Mouse (Mus musculus): ENCODE results near the gene Pde3a.

Gene Pde3a

DNA sequence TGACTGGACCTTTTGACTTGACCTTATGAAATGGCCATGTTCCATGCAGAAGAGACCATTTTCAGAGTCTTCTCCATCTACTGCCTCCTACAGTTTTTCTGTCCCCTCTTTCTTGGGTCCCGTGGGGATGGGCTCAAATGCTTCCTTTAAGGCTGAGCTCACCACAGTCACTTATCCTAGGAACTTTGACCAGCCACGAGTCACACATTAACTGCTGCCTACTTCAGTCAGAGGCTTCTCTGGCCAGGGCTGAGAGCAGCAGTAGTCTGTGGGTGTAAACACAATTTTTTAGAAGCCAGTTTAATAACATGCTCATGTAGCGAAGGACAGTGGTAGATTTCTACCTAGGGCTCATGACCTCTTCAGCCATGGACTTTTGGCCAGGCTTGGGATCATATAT, 79.0 kb downstream of the Pde3a start:
- DNase-seq (ENCODE audit: low spot score), result no peak

DNA sequence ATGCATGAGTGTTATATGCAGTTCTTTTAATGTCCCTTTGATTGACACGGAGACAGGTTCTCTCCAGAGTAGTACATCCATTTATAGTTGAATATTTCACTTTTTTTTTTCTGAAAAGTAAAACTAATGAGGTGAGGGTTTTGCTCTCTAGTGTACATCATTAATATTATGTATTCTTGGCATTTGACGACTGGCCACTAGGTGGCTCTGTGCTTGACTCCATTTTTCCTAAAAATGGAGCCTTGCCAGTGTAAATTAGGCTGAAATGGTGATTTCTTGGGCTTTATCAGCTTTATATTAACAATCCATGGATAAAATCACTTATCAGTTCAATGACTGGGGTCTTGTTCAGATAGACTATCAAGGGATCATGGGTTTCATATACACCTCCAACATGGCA, 82.4 kb downstream of the Pde3a start:
- no peak for DNase-seq (ENCODE audit: low spot score)

DNA sequence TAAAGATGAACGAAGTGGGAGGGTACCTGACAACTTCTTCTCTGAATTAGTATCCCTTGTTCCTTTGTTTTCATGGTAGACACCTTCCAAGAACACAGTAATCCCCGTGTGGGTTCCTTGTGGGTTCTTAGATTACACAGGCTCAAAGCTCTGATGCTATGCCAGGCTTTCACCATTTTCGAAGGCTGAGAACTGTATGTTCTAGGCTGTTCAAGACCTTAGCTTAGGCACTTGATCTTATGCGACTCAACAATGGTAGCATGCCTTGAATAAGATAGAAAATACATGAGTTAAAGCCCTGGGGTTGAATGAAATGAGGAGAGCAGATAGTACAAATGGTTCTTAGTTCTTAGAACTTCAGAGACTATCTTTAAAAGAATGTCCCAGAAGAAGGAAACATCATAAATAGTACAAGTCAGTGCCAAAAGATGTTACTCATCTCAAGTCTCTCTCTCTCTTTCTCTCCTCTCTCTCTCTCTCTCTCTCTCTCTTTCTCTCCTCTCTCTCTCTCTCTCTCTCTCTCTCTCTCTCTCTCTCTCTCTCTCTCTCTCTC, 83.6 kb downstream of the Pde3a start:
- no peak for DNase-seq (ENCODE audit: low spot score)

DNA sequence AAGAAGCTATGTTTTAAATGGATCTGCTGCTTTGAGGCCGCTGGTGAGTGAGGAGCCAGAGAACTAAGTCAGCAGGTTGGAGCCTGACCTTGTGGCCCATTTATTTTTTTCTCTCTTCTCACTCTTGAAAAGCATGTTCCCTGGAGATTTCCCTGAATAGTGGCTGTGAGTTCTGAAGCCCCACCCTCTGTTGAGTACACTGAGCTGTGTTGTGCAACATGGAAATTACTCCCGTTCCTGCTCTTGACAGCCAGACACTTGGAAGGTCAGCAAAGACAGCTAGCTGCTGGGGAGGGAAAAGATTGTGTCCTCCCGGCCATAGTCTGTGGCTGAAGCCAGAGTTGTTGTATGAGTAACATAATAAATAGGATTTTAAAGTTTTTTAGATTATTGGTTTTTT, 84.2 kb downstream of the Pde3a start:
- DNase-seq (ENCODE audit: low spot score), result peak; percentile 53

DNA sequence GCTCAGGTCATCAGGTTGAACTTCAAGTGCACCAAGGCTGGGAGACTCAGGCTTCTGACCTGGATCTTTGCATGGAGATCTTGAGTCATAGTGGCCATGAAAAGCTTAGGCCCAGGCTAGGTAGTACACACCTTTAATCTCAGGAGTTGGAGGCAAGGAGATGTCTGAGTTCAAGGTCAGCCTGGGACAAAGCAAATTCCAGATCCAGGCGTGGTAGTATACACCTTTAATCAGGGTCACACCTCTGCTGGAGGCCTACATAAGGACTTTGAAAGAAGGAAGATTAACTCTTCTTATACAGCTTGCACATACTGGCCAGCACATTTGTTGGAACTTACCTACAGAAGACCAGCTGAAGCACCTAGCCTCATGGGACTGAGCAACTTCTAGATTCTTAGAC, 86.8 kb downstream of the Pde3a start:
- DNase-seq (ENCODE audit: low spot score), result no peak

DNA sequence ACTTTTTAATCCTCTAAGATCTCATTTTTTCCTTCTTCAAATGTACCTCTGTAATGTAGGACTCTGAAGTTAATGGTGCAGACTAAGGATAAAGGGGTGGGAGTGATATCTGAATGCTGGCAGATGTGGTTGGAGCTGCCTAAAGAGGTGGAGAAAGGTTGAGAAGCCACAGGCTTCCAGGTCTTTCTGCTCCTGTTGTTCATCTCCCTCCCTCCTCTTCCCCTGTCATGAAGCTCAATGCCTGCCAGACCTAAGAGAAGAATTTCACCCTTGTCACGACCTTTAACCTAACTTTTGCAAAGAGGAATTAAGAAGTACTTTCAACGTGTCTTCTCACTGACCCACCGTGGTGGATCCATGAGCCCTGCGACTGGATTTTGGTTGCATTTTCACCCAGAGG, 87.4 kb downstream of the Pde3a start:
- no peak for DNase-seq (ENCODE audit: low spot score)

DNA sequence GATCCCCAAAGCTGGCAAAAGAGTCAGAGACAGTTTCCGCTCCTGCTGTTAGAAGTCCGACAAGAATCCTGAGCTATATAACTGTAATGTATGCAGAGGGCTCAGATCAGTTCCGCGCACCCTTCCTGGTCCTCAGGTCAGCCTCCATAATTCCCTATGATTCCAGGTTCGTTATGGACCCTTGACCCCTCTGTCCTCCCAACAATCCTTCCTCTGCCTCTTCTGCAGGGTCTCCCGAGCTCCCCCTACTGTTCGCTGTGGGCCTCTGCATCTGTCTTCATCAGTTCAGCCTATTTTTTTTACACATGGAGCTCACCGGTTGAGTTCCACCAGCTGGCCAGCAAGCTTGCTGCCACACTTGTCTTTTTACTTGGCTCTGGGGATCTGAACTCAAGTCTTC, 88.6 kb downstream of the Pde3a start:
- no peak for DNase-seq (ENCODE audit: low spot score)

DNA sequence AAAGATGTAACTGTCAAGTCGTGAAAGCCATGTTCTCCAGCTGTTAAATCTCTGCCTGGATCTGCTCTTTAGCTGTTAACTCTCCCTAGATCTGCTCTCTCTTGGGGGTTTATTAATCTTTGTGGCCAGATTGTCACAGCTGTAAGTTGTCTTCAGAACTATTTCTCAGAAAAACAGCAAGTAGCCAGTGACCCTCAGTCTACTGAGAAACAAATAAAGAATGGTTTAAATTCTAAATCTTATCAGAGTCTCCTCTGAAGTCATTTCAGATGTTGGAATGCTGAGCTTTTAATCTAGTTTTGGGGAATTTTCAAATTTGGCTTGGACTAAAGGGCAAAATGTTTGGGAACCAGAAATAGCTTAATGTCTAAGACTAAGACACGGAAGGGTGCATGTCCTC, 92.3 kb downstream of the Pde3a start:
- no peak for DNase-seq (ENCODE audit: low spot score)

DNA sequence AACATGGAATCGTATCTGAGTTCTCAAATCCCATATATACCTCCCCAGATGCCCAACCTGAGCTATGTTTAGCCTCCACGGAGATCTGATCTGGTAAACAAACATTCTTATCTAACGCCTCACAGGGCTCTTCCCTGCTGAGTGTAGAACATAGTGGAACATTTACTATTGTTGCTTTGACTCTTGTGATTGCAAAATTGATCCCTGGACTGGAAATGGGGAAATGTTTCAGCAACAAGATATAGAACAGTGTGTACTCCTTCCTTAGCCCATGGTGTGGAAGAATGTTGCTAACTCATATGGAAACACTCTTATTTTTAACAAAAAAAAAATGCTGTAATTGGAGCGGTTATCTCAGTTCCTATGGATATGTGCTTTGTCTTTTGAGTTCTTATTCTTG, 98.8 kb downstream of the Pde3a start:
- no peak for DNase-seq (ENCODE audit: low spot score)

DNA sequence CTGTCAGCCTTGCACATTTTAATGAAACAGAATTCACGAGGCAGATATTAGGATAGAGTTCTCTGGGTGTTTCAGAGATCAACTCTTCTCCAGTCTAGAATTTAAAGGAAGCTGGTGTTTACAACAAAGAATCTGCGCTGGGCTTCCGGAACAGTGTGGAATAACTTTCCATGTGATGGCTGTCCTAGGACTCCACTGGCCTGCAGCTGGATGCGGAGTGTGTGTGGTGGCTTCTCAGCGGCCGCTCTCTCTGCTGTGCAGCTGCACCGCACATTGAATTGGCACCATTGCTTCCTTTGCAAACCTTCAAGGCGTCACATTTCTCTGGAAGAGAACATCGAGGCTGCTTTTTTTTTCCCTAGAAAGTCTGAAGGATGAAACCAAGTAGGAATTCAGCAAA, 99.5 kb downstream of the Pde3a start:
- DNase-seq (ENCODE audit: low spot score), result no peak

DNA sequence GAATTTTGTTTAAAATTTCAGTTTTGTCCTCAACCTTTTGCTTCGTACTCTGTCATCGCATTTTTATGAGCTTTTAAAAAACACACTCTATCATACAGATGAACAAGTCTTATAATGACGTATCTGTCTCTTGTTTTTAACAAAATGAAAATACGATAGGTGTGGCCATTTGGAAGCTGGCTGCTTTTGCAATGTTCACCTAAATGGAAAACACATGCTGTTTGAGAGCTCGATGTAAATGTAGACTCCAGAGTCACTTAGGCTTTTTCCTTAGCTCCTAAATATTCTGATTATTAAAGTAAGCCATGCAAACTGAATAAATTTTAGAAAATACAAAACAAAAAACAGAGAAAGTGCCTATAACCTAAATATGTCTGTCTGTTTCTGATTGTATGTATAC, 101.2 kb downstream of the Pde3a start:
- DNase-seq (ENCODE audit: low spot score), result no peak

DNA sequence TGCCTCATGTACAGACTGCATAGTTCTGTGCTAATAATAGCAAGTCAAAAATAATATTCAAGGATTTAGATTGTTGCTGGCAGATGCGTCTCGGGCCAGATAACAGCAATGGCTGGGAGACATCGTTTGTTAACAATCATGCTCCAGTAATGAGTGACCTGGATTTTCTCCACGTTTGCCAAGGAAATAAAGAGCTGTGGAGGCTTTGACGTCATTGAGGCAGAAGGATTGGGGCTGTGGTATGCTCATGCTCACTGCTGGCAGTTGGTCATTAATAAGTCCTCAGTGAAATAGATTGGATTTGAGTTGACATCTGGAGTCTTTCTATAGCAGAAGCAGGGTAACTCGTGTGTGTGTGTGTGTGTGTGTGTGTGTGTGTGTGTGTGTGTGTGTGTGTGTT, 103.2 kb downstream of the Pde3a start:
- no peak for DNase-seq (ENCODE audit: low spot score)

DNA sequence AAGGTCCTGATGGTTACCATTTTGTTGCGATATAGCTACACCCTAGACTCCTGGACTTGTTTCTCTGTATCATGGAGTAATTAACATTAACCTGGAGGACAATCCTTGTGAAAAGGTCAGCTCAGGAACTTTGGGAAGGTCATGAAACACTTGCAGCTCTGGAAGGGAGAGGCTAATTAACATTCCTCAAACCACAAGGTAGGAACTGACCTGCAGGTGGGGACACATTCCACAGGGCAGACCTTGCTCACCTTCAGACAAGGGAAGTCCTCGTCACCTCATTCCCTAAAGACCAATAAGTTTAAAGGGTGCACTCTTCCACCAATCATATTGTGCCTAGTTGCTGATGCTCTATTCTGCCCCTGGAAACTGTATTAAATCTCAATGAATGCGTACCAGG, 114.6 kb downstream of the Pde3a start:
- DNase-seq (ENCODE audit: low spot score), result no peak

DNA sequence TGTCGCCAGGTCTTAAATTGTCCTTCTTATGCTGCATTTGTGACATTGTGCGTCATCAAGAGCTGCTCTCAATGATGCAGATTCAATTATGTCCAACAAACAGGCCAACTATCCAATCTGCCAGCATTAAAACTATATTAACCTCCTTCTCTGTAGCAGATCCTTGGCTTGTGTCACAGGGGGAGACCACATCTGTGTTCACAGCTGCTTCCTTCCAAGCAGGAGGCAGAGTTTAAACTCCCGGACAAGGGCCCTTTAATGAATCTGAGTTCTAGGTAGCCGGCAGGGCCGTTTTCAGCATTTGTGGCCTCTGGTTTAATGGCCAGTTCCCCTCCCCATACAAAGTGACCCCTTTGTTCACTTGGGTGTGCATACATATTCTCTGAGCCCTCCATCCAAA, 118.0 kb downstream of the Pde3a start:
- no peak for DNase-seq (ENCODE audit: low spot score)

DNA sequence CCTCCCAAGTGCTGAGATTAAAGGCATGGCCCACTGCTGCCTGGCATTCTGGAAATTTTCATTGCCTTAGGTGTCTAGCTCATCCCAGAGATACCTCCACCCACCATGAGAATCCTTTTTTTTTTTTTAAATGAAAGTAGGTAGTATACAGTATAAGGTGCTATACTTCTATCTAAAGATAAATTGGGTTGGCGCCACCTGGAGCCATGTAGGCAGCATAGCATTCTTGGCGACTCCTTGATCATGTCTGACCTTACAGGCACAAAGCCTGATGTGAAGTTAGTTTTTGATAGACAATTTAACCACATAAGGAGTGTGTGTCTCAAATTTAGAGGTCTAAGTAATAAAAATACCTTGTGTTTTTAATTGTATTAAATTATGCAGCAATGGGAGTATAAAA, 123.6 kb downstream of the Pde3a start:
- DNase-seq (ENCODE audit: low spot score), result no peak

DNA sequence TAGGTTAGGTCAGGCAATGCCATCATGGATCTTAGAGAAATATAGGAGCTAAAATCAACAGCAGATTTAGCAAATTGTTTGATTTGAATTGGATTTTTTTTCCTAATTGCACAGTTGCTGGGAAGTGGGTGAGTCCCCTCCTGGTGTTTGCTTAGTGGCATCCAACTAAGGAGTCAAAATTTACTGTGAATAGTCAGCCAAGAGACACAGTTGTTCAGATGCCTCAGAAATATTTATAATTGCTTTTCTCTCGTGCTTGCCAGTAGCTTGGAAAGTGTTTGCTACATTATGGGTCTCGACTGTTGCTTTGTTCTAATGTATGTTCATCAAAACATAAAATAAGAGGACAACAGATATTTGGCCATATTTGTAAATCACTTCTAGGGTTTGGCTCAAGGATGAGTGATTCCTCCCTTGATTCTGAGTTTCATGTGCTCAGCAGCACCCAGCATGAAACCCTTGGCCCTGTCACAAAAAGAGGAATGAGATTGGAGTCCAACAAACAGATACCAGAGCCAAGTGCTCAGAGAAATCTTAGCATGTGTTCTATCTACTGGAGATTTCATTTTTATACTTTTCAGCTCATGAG, 125.5 kb downstream of the Pde3a start:
- DNase-seq (ENCODE audit: low spot score), result no peak

DNA sequence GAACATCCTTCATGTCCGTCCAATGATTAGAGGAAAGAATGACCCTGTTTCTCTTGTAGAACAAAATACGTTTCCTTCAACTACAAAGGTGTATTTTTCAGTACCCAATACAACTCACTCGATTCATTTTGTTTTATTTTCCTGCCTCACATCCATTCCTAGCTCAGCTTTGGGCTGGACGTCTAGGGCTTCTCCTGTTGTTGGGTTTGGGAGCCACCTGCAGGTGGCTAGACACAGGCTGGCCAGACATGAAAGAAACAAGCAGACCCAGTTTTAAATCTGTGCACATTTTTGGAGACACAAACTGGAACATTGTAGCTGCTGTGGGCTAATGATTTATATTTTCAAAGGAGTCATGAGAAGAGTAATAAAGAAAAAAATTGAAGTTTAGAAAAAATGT, 126.1 kb downstream of the Pde3a start:
- no peak for DNase-seq (ENCODE audit: low spot score)

DNA sequence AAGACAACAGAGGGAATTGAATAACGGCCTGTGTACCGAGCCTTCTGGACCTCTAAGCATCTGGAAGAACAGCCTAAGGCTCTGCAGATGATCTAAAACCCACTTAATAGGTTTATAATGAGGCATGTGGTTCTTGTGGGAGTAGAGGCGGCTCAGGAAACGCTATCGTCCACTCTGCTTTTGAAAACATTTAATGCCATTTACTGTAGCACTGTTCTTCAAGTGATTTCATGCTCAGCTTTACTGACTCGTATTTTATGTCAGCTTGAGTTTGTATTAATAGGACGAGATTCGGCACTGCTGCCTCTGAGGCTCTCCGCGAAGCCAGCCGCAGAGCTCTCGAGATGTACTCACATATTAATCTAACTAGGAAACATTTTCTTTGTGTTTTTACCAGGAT, 131.9 kb downstream of the Pde3a start:
- DNase-seq (ENCODE audit: low spot score), result no peak

DNA sequence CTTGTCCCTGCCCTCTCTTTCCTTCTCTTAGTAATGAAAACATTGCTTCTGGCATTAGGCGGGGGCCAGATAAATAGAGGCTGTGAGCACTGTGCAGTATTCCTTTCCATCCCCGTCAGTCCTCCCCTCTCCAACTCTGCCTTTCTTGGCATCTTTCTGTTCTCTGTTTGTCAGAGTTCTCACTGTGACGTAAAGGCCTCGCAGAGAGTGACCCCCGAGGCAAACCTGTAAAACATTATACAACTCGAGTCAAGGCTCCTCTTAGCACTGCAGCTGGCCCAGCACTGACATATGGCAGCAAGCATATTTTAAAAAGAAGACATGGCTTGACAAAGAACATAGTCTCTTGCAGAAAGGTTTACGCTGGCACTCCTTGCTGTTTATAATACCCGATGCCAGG, 132.4 kb downstream of the Pde3a start:
- DNase-seq (ENCODE audit: low spot score), result no peak

DNA sequence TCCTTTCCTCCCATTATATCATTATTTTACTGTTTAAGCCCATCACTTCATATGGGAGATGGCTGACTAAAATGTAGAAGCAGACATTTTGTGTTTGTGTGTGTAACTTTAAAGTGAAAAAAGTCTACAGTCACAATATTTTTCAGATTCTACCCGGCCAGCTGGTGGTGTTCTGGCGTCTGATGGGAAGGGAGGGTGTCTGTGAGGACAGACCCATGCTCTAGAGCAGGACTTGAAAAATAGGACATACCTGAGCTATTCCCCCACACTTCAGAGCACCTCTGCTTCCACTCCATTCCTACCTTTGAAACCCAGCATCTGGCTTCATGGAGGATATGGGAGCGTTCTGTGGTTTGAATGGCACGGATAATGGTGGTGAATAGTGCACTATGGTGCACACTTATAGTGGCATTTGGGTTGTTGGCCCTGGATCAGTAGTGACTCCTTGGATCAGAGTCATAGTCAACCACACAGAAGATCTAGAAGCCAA, 132.9 kb downstream of the Pde3a start:
- no peak for DNase-seq (ENCODE audit: low spot score)

DNA sequence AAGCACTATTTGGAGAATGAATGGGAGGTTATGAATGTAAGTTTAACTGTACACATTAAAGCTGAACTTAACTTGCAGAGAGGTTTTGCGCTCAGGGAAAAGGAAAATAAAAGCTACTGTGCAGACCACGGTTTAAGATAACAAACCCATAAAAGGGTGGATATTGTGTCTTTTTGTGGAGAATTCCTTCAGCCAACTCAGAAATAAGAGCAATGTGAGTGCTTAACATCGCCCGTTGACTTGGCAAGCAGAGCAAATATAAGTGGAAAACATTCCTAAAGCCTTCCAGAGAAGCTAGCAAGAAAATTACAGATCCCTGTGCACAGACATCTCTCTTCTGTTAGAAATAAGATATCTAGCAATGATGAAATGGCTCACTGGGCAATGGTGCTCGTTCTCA, 139.0 kb downstream of the Pde3a start:
- no peak for DNase-seq (ENCODE audit: low spot score)

DNA sequence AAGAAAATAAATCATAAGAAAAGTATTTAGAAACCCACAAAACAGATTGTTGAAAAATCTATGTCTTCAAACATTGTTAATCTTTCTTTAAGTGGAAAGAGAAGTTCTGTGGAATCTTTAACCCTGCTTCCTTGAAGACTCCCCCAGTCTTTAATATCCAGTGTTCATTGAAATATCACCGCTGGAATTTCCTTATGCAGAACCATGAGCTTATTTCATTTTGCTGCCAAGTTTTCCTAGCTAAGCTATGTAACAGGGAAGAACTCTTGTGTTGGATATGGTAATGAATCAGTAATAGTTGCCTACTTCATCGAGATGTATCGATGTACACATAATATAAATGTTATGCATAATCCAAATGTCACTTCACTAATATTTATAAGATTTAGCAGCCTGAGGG, 146.9 kb downstream of the Pde3a start:
- DNase-seq (ENCODE audit: low spot score), result no peak

DNA sequence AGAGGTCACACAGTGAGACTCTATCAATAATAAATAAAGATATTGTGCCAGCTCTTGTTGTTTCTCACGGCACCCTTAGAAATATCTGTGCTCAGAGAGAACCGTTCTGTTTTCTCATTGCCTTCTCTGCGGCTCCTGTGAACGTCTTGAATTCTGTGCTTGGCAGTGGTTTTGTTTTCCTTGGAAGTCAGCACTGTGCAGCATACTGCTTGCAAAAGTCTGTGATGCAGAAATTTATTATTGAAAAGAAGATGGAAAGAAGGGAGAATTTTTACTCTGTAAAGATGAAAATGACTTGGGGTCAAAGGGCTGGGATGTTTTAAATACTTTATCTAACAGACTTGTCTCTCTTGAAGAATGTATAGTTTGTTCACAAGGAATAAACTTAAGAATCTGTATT, 150.3 kb downstream of the Pde3a start:
- DNase-seq (ENCODE audit: low spot score), result no peak

DNA sequence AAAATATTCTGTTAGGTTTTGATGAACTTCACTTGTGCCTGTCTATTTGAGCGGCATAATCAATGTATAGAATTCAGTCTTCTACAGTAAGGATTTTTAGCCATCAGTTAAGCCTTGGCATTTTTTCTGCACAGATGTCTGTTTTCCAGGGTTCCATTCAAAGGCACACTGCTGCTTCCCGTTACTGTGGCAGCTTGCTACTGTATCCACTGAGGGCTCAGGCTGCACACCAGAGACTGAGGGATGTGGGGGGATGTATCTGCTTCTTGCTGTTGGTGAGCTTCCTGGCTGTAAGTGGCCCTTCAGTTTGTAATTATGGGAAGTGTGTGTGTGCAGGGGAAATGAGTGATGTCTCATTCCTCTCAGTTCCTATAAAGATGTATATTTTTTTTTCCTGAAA, 154.9 kb downstream of the Pde3a start:
- DNase-seq (ENCODE audit: low spot score), result no peak

DNA sequence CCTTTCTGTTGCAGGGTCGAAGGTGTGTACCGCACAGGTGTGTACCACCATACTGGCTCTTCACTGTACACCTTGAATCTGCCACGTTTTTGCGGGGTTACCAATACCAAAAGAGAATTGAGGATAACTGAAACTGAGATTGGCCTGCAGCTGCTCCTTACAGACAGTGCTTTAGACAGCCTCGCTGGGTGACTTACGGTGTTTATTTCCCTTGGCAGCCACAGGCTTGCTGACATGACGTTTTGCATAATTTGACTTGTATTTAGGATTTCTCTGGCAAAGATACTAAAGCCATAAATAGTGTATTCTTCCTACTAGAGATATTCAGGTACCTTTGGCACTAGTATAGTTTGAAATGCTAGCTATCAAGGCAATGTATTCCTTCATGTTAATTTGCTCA, 155.6 kb downstream of the Pde3a start:
- no peak for DNase-seq (ENCODE audit: low spot score)
